Mouse (Mus musculus): ENCODE results near the gene 1700093K21Rik. TPM values are rescaled to one million over a fixed set of nuclear protein-coding genes. Genes with fewer than 3 reads are reported as not detected.
"Not testable (repeated sequence)": the region's sequence is repeated elsewhere in the genome, so short reads cannot be mapped to it uniquely, and the experiment has no call there.

Gene 1700093K21Rik
- total RNA-seq (2021): not detected
- long read RNA-seq, experiment 1: 0 reads
- long read RNA-seq, experiment 2: 0 reads

- no peak for DNase-seq (ENCODE audit: low spot score)
Observed at GRCm38 (mm10) chr11:23520473-23521205, at the start of gene 1700093K21Rik. Gene 1700093K21Rik (minus strand): TSS chr11:23521155.

GRCm38 (mm10) chr11:23570130-23570529 is 49.2 kb upstream of the 1700093K21Rik start:
- no peak for DNase-seq (ENCODE audit: low spot score)

- DNase-seq (ENCODE audit: low spot score): peak; percentile 67
Observed at GRCm38 (mm10) chr11:23565761-23566160, 44.8 kb upstream of the 1700093K21Rik start.

- DNase-seq (ENCODE audit: low spot score): no peak
Observed at GRCm38 (mm10) chr11:23557039-23557630, 36.2 kb upstream of the 1700093K21Rik start.

- DNase-seq (ENCODE audit: low spot score): no peak
Observed at GRCm38 (mm10) chr11:23537446-23537845, 16.5 kb upstream of the 1700093K21Rik start.

GRCm38 (mm10) chr11:23518981-23519380 is 2.0 kb downstream of the 1700093K21Rik start:
- no peak for DNase-seq (ENCODE audit: low spot score)

GRCm38 (mm10) chr11:23515315-23515714 is 5.6 kb downstream of the 1700093K21Rik start:
- DNase-seq (ENCODE audit: low spot score): no peak

- not testable (repeated sequence) for DNase-seq (ENCODE audit: low spot score)
Observed at GRCm38 (mm10) chr11:23514785-23515184, 6.2 kb downstream of the 1700093K21Rik start.

- not testable (repeated sequence) for DNase-seq (ENCODE audit: low spot score)
Observed at GRCm38 (mm10) chr11:23504801-23505200, 16.2 kb downstream of the 1700093K21Rik start.

- DNase-seq (ENCODE audit: low spot score): no peak
Observed at GRCm38 (mm10) chr11:23498609-23499008, 22.3 kb downstream of the 1700093K21Rik start.

GRCm38 (mm10) chr11:23497718-23498509 is 23.0 kb downstream of the 1700093K21Rik start, which contains the start of gene Ahsa2:
Gene Ahsa2 (minus strand): TSS chr11:23498030.
- peak; percentile 97 for DNase-seq (ENCODE audit: low spot score)

GRCm38 (mm10) chr11:23497335-23497717 is 23.6 kb downstream of the 1700093K21Rik start:
- peak; percentile 46 for DNase-seq (ENCODE audit: low spot score)

GRCm38 (mm10) chr11:23496661-23497060 is 24.3 kb downstream of the 1700093K21Rik start:
- DNase-seq (ENCODE audit: low spot score): no peak

- no peak for DNase-seq (ENCODE audit: low spot score)
Observed at GRCm38 (mm10) chr11:23495231-23495630, 25.7 kb downstream of the 1700093K21Rik start.

GRCm38 (mm10) chr11:23492048-23492790 is 28.7 kb downstream of the 1700093K21Rik start:
- DNase-seq (ENCODE audit: low spot score): no peak

- DNase-seq (ENCODE audit: low spot score): no peak
Observed at GRCm38 (mm10) chr11:23489955-23490354, 31.0 kb downstream of the 1700093K21Rik start.

Small RNAs within 50 kb of the gene (microRNA-seq; reads per million reads assigned to microRNA genes)
- not detected for gene Gm47279

Other genes starting within 250 kb of the 1700093K21Rik start
- gene Usp34, start 214.3 kb downstream of the 1700093K21Rik start, total RNA-seq (2021): 10 to 100 TPM; 38.7 to 41.4 TPM
- gene Ahsa2, start 23.1 kb downstream of the 1700093K21Rik start, total RNA-seq (2021): 10 to 100 TPM; 33.8 to 37.5 TPM
- gene 0610010F05Rik, start 112.5 kb upstream of the 1700093K21Rik start, total RNA-seq (2021): 10 to 100 TPM; 11.7 to 12.7 TPM
- 10 to 100 TPM; 13.7 to 17.9 TPM for gene Pus10, start 144.5 kb upstream of the 1700093K21Rik start, total RNA-seq (2021)
- 10 to 100 TPM; 19.0 to 21.0 TPM for gene Pex13, start 144.8 kb upstream of the 1700093K21Rik start, total RNA-seq (2021)
- gene Rel, start 249.8 kb upstream of the 1700093K21Rik start, total RNA-seq (2021): 1 to 10 TPM; 3.5 to 4.2 TPM

Data from gastrocnemius, adult 18-20 months (tissue).